Mouse (Mus musculus) embryonic fibroblast, embryonic 13.5 days (primary cell): ENCODE results near the gene Rac2. TPM values are rescaled to one million over a fixed set of nuclear protein-coding genes. Genes with fewer than 3 reads are reported as not detected.

Experiments
- H3K27ac ChIP-seq: 2 replicates; pipeline ENCODE4 v1.5.1; 2012; ENCODE audit warnings: low read length, control low read depth, inconsistent platforms; ENCODE audit not compliant: insufficient read depth
- H3K4me1 ChIP-seq: 2 replicates; pipeline ENCODE4 v1.6.1; 2011; ENCODE audit warnings: low read length; ENCODE audit not compliant: control insufficient read depth, insufficient read depth
- H3K4me3 ChIP-seq: 2 replicates; pipeline ENCODE4 v1.5.1; 2011; ENCODE audit warnings: mild to moderate bottlenecking, control low read depth, low read length; ENCODE audit not compliant: insufficient read depth
- CTCF ChIP-seq: IDR thresholded peaks from 2 replicates; pipeline ENCODE4 v1.5.1; 2011; ENCODE audit warnings: mild to moderate bottlenecking, control low read depth, low read length, moderate library complexity, borderline replicate concordance; ENCODE audit not compliant: insufficient read depth
- POLR2A ChIP-seq: IDR thresholded peaks from 2 replicates; pipeline ENCODE4 v1.6.1; 2011; ENCODE audit warnings: low read depth, mild to moderate bottlenecking, control low read depth, low read length, moderate library complexity
- polyA plus RNA-seq: library from polyadenylated mRNA; stranded (reverse); fragments of >200 nt; gene quantifications from 2 replicates; pipeline ENCODE4 v1.2.4, GENCODE M21; 2011; ENCODE audit warnings: low read depth; ENCODE audit not compliant: missing spikeins, insufficient read length

Rac2 gene
- 0.37 and 2.2 TPM in 2 replicates for polyA plus RNA-seq

GRCm38 (mm10) chr15:78572658-78573397 is at the start of gene Rac2:
TSS of gene Rac2 (minus strand) at chr15:78572783.
- TF ChIP-seq POLR2A (no peak), CTCF (no peak)
- no peaks in the 10 kb centered on the region for H3K4me1 ChIP-seq
- H3K27ac ChIP-seq = no peak within 1 kb of the TSS
- no peak within 1 kb of the TSS for H3K4me3 ChIP-seq

GRCm38 (mm10) chr15:78616973-78617372 is 44.4 kb upstream of the Rac2 start:
- Histone ChIP-seq H3K4me3 (no peak overlapping the region), H3K27ac (no peak overlapping the region), H3K4me1 (no peaks in the 10 kb centered on the region)
- TF ChIP-seq CTCF (no peak), POLR2A (no peak)

GRCm38 (mm10) chr15:78614536-78614935 is 42.0 kb upstream of the Rac2 start:
- H3K27ac ChIP-seq = no peak overlapping the region
- TF ChIP-seq CTCF (no peak), POLR2A (no peak)
- no peaks in the 10 kb centered on the region for H3K4me1 ChIP-seq
- H3K4me3 ChIP-seq = no peak overlapping the region

- TF ChIP-seq CTCF = no peak
- TF ChIP-seq POLR2A = no peak
- no peak overlapping the region for H3K27ac ChIP-seq
Measured at GRCm38 (mm10) chr15:78610705-78611462, 38.3 kb upstream of the Rac2 start.

GRCm38 (mm10) chr15:78607463-78607862 is 34.9 kb upstream of the Rac2 start:
- Histone ChIP-seq H3K4me3 (no peak overlapping the region), H3K4me1 (no peaks in the 10 kb centered on the region), H3K27ac (no peak overlapping the region)
- TF ChIP-seq CTCF = no peak
- no peak for TF ChIP-seq POLR2A

More at GRCm38 (mm10) chr15:78610705-78611462, 38.3 kb upstream of the Rac2 start:
- Histone ChIP-seq H3K4me3 (no peak overlapping the region), H3K4me1 (no peaks in the 10 kb centered on the region)

GRCm38 (mm10) chr15:78606059-78606458 is 33.5 kb upstream of the Rac2 start:
- H3K4me1 ChIP-seq = no peaks in the 10 kb centered on the region
- no peak for TF ChIP-seq CTCF
- TF ChIP-seq POLR2A = no peak
- H3K4me3 ChIP-seq = no peak overlapping the region
- H3K27ac ChIP-seq = no peak overlapping the region

GRCm38 (mm10) chr15:78605371-78605791 is 32.8 kb upstream of the Rac2 start:
- no peak overlapping the region for H3K27ac ChIP-seq
- TF ChIP-seq POLR2A (no peak), CTCF (no peak)
- no peaks in the 10 kb centered on the region for H3K4me1 ChIP-seq
- H3K4me3 ChIP-seq = no peak overlapping the region

- TF ChIP-seq POLR2A (no peak), CTCF (no peak)
- Histone ChIP-seq H3K4me3 (no peak overlapping the region), H3K27ac (no peak overlapping the region)
Measured at GRCm38 (mm10) chr15:78604255-78604654, 31.7 kb upstream of the Rac2 start.

GRCm38 (mm10) chr15:78601180-78601579 is 28.6 kb upstream of the Rac2 start:
- TF ChIP-seq CTCF = no peak
- no peak for TF ChIP-seq POLR2A
- Histone ChIP-seq H3K4me3 (no peak overlapping the region), H3K27ac (no peak overlapping the region), H3K4me1 (no peaks in the 10 kb centered on the region)

More at GRCm38 (mm10) chr15:78604255-78604654, 31.7 kb upstream of the Rac2 start:
- no peaks in the 10 kb centered on the region for H3K4me1 ChIP-seq
